15 mouse cellular contexts compared by ENCODE assay signal in genomic region chr13:46569469-46569868, GRCm38 (mm10).
"Had no signal": no experiment of that assay in that cellular context is flagged by ENCODE, and none has a peak within 500 bp of the region (broad histone marks: within the 10 kb centered on the region; RNA-seq: fewer than 3 reads in every experiment).

No protein-coding gene starts in this region.

- H3K27me3 ChIP-seq: liver, embryonic 15.5 days; neural tube, embryonic 15.5 days had no signal

- H3K9me3 ChIP-seq: liver, embryonic 15.5 days; midbrain, embryonic 10.5 days; neural tube, embryonic 15.5 days had no signal

- H3K4me1 ChIP-seq: liver, embryonic 15.5 days had no signal

- H3K4me3 ChIP-seq: layer of hippocampus, adult 2 months; liver, embryonic 15.5 days; midbrain, embryonic 10.5 days; myocyte; neural tube, embryonic 15.5 days had no signal

- H3K4me2 ChIP-seq: liver, embryonic 11.5 days; liver, embryonic 15.5 days; neural tube, embryonic 15.5 days had no signal

- DNase-seq: kidney, postnatal 10 days; kidney, postnatal 4 days; lung, adult 2 months; lung, postnatal 36 days; midbrain, embryonic 14.5 days; right cerebral cortex, adult 18-20 months; right cerebral cortex, postnatal 25 days; thymus, postnatal 36 days had no signal

- H3K27ac ChIP-seq: layer of hippocampus, adult 2 months; liver, embryonic 15.5 days; midbrain, embryonic 10.5 days; neural tube, embryonic 15.5 days had no signal

- H3K36me3 ChIP-seq: liver, embryonic 15.5 days; midbrain, embryonic 10.5 days; neural tube, embryonic 15.5 days had no signal

- ATAC-seq: lung, postnatal 0 days had no signal

- H3K9ac ChIP-seq: liver, embryonic 15.5 days; neural tube, embryonic 15.5 days had no signal
